Mouse (Mus musculus) liver, embryonic 11.5 days (tissue): ENCODE results near the gene Samd8. TPM values are rescaled to one million over a fixed set of nuclear protein-coding genes. Genes with fewer than 3 reads are reported as not detected.

Experiments
- ATAC-seq: fragments of 200-750 bp; cut with Nextera tagmentation; replicated peaks from 2 replicates; pipeline ENCODE4 v1.8.0; 2017; ENCODE audit warnings: moderate number of reproducible peaks, mild to moderate bottlenecking, moderate TSS enrichment, moderate library complexity; ENCODE audit not compliant: low FRiP score
- DNase-seq: peaks from one replicate; pipeline ENCODE4 v3.0.0-alpha.2; 2017; ENCODE audit warnings: low spot score
- H3K27ac ChIP-seq: fragments of 300-500 bp; sonication (generic); 2 replicates; pipeline ENCODE4 v1.5.1; 2014; ENCODE audit warnings: mild to moderate bottlenecking, low read depth, low read length, control low read depth
- H3K27me3 ChIP-seq: fragments of 300-500 bp; sonication (generic); replicated peaks from 2 replicates; pipeline ENCODE4 v1.6.1; 2014; ENCODE audit warnings: low read length, mixed read lengths; ENCODE audit not compliant: control insufficient read depth, insufficient read depth
- H3K36me3 ChIP-seq: fragments of 300-500 bp; sonication (generic); 2 replicates; pipeline ENCODE4 v1.6.1; 2014; ENCODE audit warnings: mild to moderate bottlenecking, low read length, moderate library complexity, mixed read lengths; ENCODE audit not compliant: control insufficient read depth, insufficient read depth
- H3K4me1 ChIP-seq: fragments of 300-500 bp; sonication (generic); replicated peaks from 2 replicates; pipeline ENCODE4 v1.6.1; 2014; ENCODE audit warnings: low read length, mixed read lengths; ENCODE audit not compliant: control insufficient read depth, insufficient read depth
- H3K4me2 ChIP-seq: fragments of 300-500 bp; sonication (generic); 2 replicates; pipeline ENCODE4 v1.6.1; 2014; ENCODE audit warnings: mild to moderate bottlenecking, control low read depth, moderate library complexity
- H3K4me3 ChIP-seq: fragments of 300-500 bp; sonication (generic); 2 replicates; pipeline ENCODE4 v1.5.1; 2014; ENCODE audit warnings: low read depth, low read length, control low read depth
- H3K9ac ChIP-seq: fragments of 300-500 bp; sonication (generic); 2 replicates; pipeline ENCODE4 v1.6.1; 2014; ENCODE audit warnings: low read depth, low read length, control low read depth
- H3K9me3 ChIP-seq: fragments of 300-500 bp; sonication (generic); 2 replicates; pipeline ENCODE4 v1.6.1; 2016; ENCODE audit warnings: low read length, inconsistent platforms, mixed read lengths; ENCODE audit not compliant: control insufficient read depth
- WGBS: fragments of 180-500 bp; shearing (Covaris S2); extraction: QIAGEN DNeasy Blood & Tissue Kit; methylation state at CpG from one replicate; pipeline ENCODE4 v1.1.7; 2014; 5-methylcytosine and 5-hydroxymethylcytosine counted together
- polyA plus RNA-seq: library from polyadenylated mRNA; unstranded; fragments of >200 nt; fragmentation: Nextera tagmentation; extraction: Ambion mirVana; gene quantifications from 2 replicates; pipeline ENCODE4 v1.2.1, GENCODE M21; 2014

The Samd8 gene
- polyA plus RNA-seq, 1 experiment from 2014 or later, result 7.1 TPM

DNA sequence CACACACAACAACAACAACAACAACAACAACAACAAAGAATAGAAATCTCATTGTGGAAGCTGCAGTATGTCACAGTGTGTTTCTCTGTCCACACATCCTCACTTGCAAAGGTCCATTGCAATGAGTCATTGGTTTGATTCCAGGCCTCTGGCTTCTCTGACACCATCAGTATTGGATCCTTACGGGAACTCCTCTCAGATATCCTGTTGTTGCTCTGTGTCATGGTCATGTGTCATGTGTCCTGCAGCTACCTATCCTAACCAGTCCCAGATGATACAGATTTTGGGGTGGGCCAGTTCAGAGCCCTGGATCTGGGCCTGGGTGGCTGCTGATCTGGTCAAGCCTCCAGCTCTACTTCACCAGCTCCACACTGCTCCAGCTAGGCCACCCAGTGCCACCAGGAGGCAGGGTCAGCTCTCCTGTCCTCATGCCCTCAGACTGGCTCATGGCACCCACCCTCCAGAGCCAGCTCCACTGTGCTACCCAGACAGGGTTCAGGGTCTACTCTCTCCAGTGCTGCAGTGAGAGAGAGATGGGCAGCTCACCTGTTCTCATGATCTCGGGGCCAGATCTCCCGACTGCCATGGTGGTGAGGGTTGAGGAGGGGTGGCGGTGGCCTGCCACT lies 70.7 kb downstream of the Samd8 start:
- H3K4me3 ChIP-seq, result no peak overlapping the region
- H3K36me3 ChIP-seq, result no peaks in the 10 kb centered on the region
- H3K9me3 ChIP-seq, result no peaks in the 10 kb centered on the region
- no peak overlapping the region for H3K4me2 ChIP-seq
- WGBS, result 93% methylated on average over 4 of the region's 4 CpGs
- ATAC-seq (no peak), DNase-seq (no peak)
- no peak overlapping the region for H3K27ac ChIP-seq
- peaks cover 31% of the 10 kb centered on the region for H3K4me1 ChIP-seq
- no peak overlapping the region for H3K9ac ChIP-seq
- no peaks in the 10 kb centered on the region for H3K27me3 ChIP-seq

DNA sequence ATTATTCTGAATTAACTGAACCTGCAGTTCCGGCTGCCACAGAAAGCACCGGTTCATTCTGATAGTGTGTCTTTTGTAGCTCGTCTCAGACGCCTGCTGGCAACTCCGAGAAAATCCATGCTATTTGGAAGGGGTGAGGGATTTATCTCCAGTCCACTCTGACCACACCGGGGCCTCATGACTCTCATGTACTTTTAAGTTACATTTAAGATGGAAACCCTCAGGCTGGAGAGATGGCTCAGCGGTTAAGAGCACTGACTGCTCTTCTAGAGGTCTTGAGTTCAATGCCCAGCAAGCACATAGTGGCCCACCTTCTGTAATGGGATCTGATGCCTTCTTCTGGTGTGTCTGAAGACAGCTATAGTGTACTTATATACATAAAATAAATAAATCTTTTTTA lies 72.0 kb downstream of the Samd8 start:
- H3K9me3 ChIP-seq, result no peaks in the 10 kb centered on the region
- 56% methylated on average over 7 of the region's 7 CpGs for WGBS
- peak overlapping the region; percentile 36; the same call in 1 of the 2 replicates for H3K4me2 ChIP-seq
- no peaks in the 10 kb centered on the region for H3K27me3 ChIP-seq
- DNase-seq, result no peak
- no peaks in the 10 kb centered on the region for H3K36me3 ChIP-seq
- H3K4me1 ChIP-seq, result peaks cover 36% of the 10 kb centered on the region
- ATAC-seq, result no peak
- peak overlapping the region; percentile 98 for H3K27ac ChIP-seq
- H3K9ac ChIP-seq, result no peak overlapping the region
- H3K4me3 ChIP-seq, result no peak overlapping the region

DNA sequence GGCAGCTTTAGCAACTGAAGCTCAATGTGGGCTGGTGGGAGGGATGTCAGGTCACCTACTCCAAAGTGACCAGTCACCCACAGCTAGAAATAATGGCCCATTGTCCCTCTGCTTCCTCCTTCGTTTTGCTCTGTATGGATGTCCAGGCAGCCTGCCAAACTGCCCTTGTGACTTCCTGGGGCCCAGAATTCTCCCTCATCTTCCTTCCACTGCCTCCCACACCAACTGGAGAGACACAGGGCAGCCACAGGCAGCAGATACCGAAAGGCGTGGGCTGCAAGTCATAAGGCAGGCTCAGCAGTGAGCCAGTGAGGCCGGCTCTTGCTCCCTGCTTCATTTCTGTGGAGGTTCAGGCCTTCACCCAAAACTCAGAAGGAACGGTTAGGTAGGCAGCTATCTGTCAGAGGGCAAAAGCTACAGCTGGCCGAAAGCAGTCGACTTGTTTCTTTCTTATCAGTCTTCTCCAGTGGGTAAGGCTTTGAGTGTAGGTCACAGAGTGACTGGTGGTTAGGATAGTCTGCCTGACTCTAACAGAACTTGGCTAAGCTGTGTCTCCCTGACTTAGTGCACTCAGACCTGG lies 72.6 kb downstream of the Samd8 start:
- Histone ChIP-seq H3K4me2 (peak overlapping the region; percentile 36), H3K9me3 (no peaks in the 10 kb centered on the region), H3K36me3 (no peaks in the 10 kb centered on the region), H3K27ac (peak overlapping the region; percentile 98), H3K4me3 (no peak overlapping the region), H3K27me3 (no peaks in the 10 kb centered on the region), H3K9ac (peak overlapping the region; percentile 56), H3K4me1 (peaks cover 36% of the 10 kb centered on the region)
- DNase-seq (peak; percentile 54), ATAC-seq (peak; percentile 94)
- 17% methylated on average over 7 of the region's 7 CpGs for WGBS

DNA sequence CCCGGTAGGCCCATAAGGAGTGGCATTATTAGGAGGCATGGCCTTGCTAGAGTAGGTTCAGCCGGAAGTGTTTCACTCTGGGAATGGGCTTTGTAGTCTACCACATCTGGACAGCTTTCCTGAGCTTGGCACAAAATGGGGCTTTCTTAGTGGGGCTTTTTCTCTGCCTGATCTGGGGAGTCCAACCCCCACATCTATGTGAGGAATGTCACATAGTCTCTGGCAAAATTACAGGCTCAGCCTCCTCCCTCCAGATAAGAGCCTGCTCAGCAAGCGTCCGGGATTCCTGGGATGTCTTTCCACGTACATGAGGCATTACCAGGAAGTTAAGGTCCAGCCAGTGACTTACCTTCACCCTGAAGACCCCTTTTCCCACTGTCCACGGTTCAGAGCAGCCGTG lies 73.6 kb downstream of the Samd8 start:
- no peaks in the 10 kb centered on the region for H3K27me3 ChIP-seq
- H3K9ac ChIP-seq, result no peak overlapping the region
- no peaks in the 10 kb centered on the region for H3K36me3 ChIP-seq
- H3K4me2 ChIP-seq, result no peak overlapping the region
- DNase-seq, result no peak
- peaks cover 36% of the 10 kb centered on the region for H3K4me1 ChIP-seq
- no peak overlapping the region for H3K4me3 ChIP-seq
- H3K27ac ChIP-seq, result peak overlapping the region; percentile 98
- H3K9me3 ChIP-seq, result no peaks in the 10 kb centered on the region
- WGBS, result 60% methylated on average over 7 of the region's 7 CpGs
- ATAC-seq, result no peak

DNA sequence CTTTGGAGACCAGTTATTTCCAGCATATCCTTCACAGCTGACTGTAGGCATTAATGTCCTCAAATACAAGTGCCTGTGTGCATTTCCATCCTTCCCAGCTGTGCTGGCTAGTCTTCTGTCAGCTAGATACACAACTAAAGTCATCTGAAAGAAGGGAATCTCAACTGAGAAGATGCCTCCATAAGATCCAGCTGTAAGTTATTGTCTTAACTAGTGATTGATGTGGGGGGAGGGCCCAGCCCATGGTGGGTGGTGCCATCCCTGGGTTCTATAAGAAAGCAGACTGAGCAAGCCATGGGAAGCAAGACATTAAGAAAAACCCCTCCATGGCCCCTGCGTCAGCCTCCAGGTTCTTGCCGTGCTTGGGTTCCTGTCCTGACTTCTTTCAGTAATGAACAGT lies 74.6 kb downstream of the Samd8 start, which contains the start of gene Vdac2:
Gene Vdac2, plus strand, starts transcription at position 301 of the 400 bp plus-strand sequence.
- Histone ChIP-seq H3K9ac (no peak within 1 kb of the TSS), H3K4me3 (no peak within 1 kb of the TSS), H3K4me2 (no peak within 1 kb of the TSS), H3K27ac (peak within 1 kb of the TSS; percentile 98), H3K36me3 (no peaks in the 10 kb centered on the region), H3K27me3 (no peaks in the 10 kb centered on the region), H3K9me3 (no peaks in the 10 kb centered on the region), H3K4me1 (peaks cover 38% of the 10 kb centered on the region)
- 75% methylated on average over 2 of the region's 2 CpGs for WGBS
- no peak for ATAC-seq
- DNase-seq, result no peak

DNA sequence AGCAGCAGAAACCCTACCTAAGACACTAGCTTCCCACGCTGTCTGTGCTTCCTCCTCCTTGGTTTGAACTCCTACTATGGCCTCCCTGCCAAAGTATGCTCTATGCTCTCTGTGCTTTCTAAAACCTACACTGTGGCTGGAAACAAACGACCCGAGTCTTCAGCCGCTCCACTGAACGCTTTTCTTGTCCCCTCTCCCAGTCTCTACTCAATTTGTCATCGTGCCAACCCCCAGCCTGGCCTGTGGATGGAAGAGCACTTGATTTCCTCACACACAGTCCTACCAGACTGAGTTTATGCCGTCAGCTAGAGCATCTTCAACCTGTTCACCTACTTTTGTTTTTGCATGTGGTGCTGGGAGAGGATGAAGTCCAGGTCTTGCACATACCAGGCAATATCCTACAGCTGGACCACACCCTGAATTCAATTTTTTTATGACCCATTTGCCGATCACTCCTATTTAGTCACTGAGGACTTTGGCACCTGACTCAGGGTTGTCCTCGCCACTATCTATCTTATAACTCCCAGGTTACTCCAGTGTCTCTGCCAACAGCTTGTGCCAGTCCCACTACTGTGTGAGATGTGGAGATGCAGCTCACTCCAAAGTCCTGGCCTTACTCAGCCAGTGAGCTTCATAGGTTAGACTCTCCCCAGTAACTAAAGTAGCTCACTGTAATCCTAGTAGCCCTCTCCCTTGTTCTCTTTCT lies 75.6 kb downstream of the Samd8 start:
- 84% methylated on average over 9 of the region's 9 CpGs for WGBS
- no peak for ATAC-seq
- Histone ChIP-seq H3K9ac (no peak overlapping the region), H3K9me3 (no peaks in the 10 kb centered on the region), H3K4me1 (peaks cover 46% of the 10 kb centered on the region), H3K27ac (no peak overlapping the region), H3K36me3 (no peaks in the 10 kb centered on the region), H3K27me3 (no peaks in the 10 kb centered on the region), H3K4me2 (no peak overlapping the region), H3K4me3 (no peak overlapping the region)
- DNase-seq, result no peak

DNA sequence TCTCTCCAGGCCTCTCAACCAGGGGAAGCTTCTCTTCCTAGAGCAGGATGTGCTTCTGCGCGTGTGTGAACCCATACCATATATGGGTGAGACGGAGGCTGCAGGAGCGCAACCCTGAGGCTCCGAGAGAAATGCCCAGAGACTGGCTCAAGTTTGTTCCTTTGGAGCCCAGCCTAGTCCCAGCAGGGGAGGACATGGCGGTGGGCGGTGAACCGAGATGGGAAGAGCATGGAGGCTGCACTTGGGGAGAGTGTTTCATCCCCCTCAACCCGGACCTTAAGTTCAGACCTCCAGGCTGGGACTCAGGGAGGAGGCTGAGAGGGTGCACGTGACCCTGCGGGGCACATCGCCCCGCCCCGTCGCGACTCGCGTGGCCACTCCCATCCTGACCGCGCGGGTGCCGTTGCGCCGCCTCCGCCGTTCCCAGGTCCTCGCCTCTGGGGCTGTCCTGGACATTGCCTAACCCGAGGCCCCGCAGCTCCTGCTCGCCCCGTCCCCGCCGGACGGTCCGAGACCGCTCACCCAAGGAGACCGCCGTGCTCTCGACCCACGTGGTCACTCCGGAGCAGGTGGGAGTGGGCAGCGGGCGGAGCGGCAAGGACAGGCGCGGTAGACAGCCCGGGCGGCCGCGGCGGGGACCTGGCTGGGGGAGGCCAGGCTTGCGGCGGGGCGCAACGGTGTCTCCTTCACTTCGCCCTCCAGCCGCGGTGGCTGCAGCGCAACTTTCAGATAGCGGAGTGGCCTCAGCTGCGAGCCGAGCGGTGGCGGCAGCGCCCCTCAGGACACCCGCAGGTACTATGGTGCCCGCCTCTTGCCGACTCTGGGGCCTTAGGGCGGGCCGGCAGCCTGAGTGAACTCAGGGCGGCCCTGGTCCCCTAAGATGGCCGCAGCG lies 80.8 kb downstream of the Samd8 start:
- no peaks in the 10 kb centered on the region for H3K27me3 ChIP-seq
- under 1% methylated on average over 73 of the region's 73 CpGs for WGBS
- H3K36me3 ChIP-seq, result peaks cover 17% of the 10 kb centered on the region
- peak overlapping the region; percentile 96 for H3K9ac ChIP-seq
- peak; percentile 96 for ATAC-seq
- peak overlapping the region; percentile 98 for H3K4me3 ChIP-seq
- peak overlapping the region; percentile 94 for H3K4me2 ChIP-seq
- DNase-seq, result peak; percentile 98
- H3K27ac ChIP-seq, result peak overlapping the region; percentile 96
- no peaks in the 10 kb centered on the region for H3K9me3 ChIP-seq
- peaks cover 32% of the 10 kb centered on the region for H3K4me1 ChIP-seq

DNA sequence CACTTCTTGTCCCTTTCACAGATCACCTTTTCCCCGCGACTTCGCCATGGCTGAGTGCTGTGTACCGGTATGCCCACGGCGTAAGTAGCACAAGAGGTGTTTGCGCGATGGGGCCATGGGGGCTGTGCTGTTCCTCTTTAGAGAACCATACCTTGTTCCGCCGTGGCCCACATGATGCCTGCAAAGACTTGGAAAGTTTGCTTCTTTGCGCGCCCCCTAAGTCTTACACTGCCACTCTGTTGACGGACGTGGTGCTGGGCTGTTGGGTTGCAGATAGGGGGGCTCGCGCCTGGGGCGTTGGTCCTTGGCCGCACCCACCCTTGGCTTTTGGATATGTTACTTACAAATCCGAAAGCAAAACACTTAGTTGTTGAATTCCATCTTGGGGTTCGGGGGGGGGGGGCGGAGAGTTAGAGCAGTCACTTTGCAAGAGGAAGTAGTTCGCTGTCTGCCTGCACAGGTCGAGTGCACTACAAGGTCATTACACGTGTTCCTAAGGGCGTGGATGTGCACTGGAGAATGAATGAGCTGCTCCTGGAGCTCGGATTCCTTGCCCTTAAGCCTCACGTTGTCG lies 81.6 kb downstream of the Samd8 start:
- Histone ChIP-seq H3K27me3 (no peaks in the 10 kb centered on the region), H3K27ac (peak overlapping the region; percentile 96)
- ATAC-seq, result peak; percentile 5

More for the DNA sequence above, 81.6 kb downstream of the Samd8 start:
- Histone ChIP-seq H3K4me2 (peak overlapping the region; percentile 94), H3K36me3 (peaks cover 23% of the 10 kb centered on the region), H3K4me3 (peak overlapping the region; percentile 98), H3K9ac (peak overlapping the region; percentile 96), H3K4me1 (peaks cover 28% of the 10 kb centered on the region), H3K9me3 (no peaks in the 10 kb centered on the region)
- WGBS, result under 1% methylated on average over 28 of the region's 28 CpGs
- DNase-seq, result no peak
